30 mouse cellular contexts compared by ENCODE assay signal in the genomic region with DNA sequence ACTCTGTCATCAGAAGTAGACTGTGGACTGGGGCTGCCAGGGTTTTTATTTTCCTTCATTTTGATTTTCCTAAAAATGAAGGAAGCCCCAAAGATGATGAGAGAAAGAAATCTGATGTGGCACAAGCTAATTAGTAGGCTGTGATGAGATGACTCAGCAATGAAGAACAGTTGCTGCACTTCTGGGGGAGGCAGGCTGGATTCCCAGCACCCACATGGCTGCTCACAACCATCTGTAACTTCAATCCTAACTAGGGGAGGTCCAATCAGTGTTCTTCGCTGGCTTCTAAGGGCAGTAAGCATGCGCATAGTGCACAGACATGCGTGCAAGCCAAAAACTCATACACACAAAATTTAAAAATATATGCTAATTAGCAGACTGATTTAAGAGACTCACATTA.
DNase-seq lines count a peak whose midpoint lies in the region; ATAC-seq and TF ChIP-seq lines count a peak whose summit lies in the region.
"Had no signal": no experiment of that assay in that cellular context is flagged by ENCODE, and none has a peak within 500 bp of the region (broad histone marks: within the 10 kb centered on the region; RNA-seq: fewer than 3 reads in every experiment).

No protein-coding gene starts in this region.

- TF ChIP-seq CTCF in layer of hippocampus, adult 2 months (conservative IDR thresholded peaks at IDR 0.05) = no peak

- no peak overlapping the region for H3K4me3 ChIP-seq in layer of hippocampus, adult 2 months
- H3K4me3 ChIP-seq: embryonic facial prominence, embryonic 12.5 days; heart, embryonic 15.5 days; kidney, embryonic 15.5 days; midbrain, embryonic 10.5 days; midbrain, embryonic 15.5 days; neural tube, embryonic 15.5 days; stomach, embryonic 15.5 days had no signal

- intact Hi-C loops in left cerebral cortex, postnatal 36 days (cut with DNase I) = no loop called here

- DNase-seq in frontal cortex, postnatal 36 days (ENCODE audit: low spot score in 2 of 2) = peak; percentile 37 to 40
- DNase-seq in frontal cortex, postnatal 25 days (ENCODE audit: low spot score in 2 of 2) = no peak
- DNase-seq in left cerebral cortex, postnatal 36 days (ENCODE audit: low spot score in 2 of 2) = peak; percentile 30 to 33
- no peak for DNase-seq in left cerebral cortex, adult 11 months (ENCODE audit: low spot score)
- DNase-seq in layer of hippocampus, adult 2 months (ENCODE audit: low spot score in 2 of 2) = peak; percentile 32 to 59
- DNase-seq in telencephalon, adult 2 months (ENCODE audit: low read depth, low spot score) = peak; percentile 44
- DNase-seq: adrenal gland, postnatal 14 days; cerebellum, adult 11-12 months; cerebellum, adult 9-11 months; embryo, embryonic 11 days; gastrocnemius, postnatal 10 days; kidney, adult 18-20 months; kidney, postnatal 25 days; liver; lung, adult 2 months; lung, postnatal 10 days; retina, postnatal 1 day; thymus, postnatal 14 days had no signal

- no peak for ATAC-seq in megakaryocyte, adult 5-6 weeks (ENCODE audit: poor library complexity, severe bottlenecking)
- ATAC-seq: forebrain, embryonic 14.5 days; hindbrain, embryonic 16.5 days; midbrain, embryonic 15.5 days; Patski had no signal

- peak overlapping the region; percentile 14; the same call in 1 of the 2 replicates for H3K27ac ChIP-seq in layer of hippocampus, adult 2 months
- H3K27ac ChIP-seq: embryonic facial prominence, embryonic 12.5 days; heart, embryonic 15.5 days; kidney, embryonic 15.5 days; liver, embryonic 14.5 days; midbrain, embryonic 10.5 days; midbrain, embryonic 15.5 days; neural tube, embryonic 15.5 days; stomach, embryonic 15.5 days had no signal

Comparison
In these comparisons a context has a peak if more than half of its experiments do, and no peak if none do; other contexts are left out.
1. DNase-seq: peak in frontal cortex, postnatal 36 days (2 of 2), left cerebral cortex, postnatal 36 days (2 of 2), layer of hippocampus, adult 2 months (2 of 2) and telencephalon, adult 2 months (single experiment); none in frontal cortex, postnatal 25 days (0 of 2) and left cerebral cortex, adult 11 months (single experiment).